Mouse (Mus musculus) midbrain, embryonic 15.5 days (tissue): ENCODE measurements around the gene Fam19a4. TPM values are rescaled to one million over a fixed set of nuclear protein-coding genes. Genes with fewer than 3 reads are reported as not detected.

Source experiments
- ATAC-seq: fragments of 200-750 bp; cut with Nextera tagmentation; replicated peaks from 2 replicates; pipeline ENCODE4 v1.8.0; 2017; ENCODE audit warnings: moderate TSS enrichment
- H3K27ac ChIP-seq: fragments of 300-500 bp; sonication (generic); 2 replicates; pipeline ENCODE4 v1.5.1; 2015; ENCODE audit warnings: mild to moderate bottlenecking, inconsistent platforms
- H3K27me3 ChIP-seq: fragments of 300-500 bp; sonication (generic); replicated peaks from 2 replicates; pipeline ENCODE4 v1.6.1; 2015; ENCODE audit warnings: inconsistent platforms
- H3K36me3 ChIP-seq: fragments of 300-500 bp; sonication (generic); replicated peaks from 2 replicates; pipeline ENCODE4 v1.6.1; 2015; ENCODE audit warnings: inconsistent platforms
- H3K4me1 ChIP-seq: fragments of 300-500 bp; sonication (generic); 2 replicates; pipeline ENCODE4 v1.6.1; 2015; ENCODE audit warnings: inconsistent platforms
- H3K4me2 ChIP-seq: fragments of 300-500 bp; sonication (generic); 2 replicates; pipeline ENCODE4 v1.6.1; 2015; ENCODE audit warnings: inconsistent platforms, mild to moderate bottlenecking, moderate library complexity
- H3K4me3 ChIP-seq: fragments of 300-500 bp; sonication (generic); 2 replicates; pipeline ENCODE4 v1.5.1; 2015; ENCODE audit warnings: mild to moderate bottlenecking, inconsistent platforms
- H3K9ac ChIP-seq: fragments of 300-500 bp; sonication (generic); 2 replicates; pipeline ENCODE4 v1.6.1; 2015; ENCODE audit warnings: mild to moderate bottlenecking, inconsistent platforms
- H3K9me3 ChIP-seq: fragments of 300-500 bp; sonication (generic); 2 replicates; pipeline ENCODE4 v1.6.1; 2016; ENCODE audit warnings: inconsistent platforms
- WGBS: fragments of 180-500 bp; shearing (Covaris S2); methylation state at CpG from one replicate; pipeline ENCODE4 v1.1.7; 2015; ENCODE audit warnings: mixed read lengths; 5-methylcytosine and 5-hydroxymethylcytosine counted together
- polyA plus RNA-seq: library from polyadenylated mRNA; unstranded; fragments of >200 nt; fragmentation: Nextera tagmentation; extraction: Ambion mirVana; gene quantifications from 2 replicates; pipeline ENCODE4 v1.2.1, GENCODE M21; 2015

Fam19a4 gene
- polyA plus RNA-seq, result 6.4 and 6.6 TPM in 2 replicates

- Histone ChIP-seq H3K27ac (no peak within 1 kb of the TSS), H3K27me3 (peaks cover 13% of the 10 kb centered on the region), H3K4me1 (peaks cover 19% of the 10 kb centered on the region), H3K4me2 (peak within 1 kb of the TSS; percentile 83), H3K9ac (peak within 1 kb of the TSS; percentile 28), H3K4me3 (peak within 1 kb of the TSS; percentile 41), H3K9me3 (no peaks in the 10 kb centered on the region), H3K36me3 (no peaks in the 10 kb centered on the region)
- under 1% methylated on average over 30 of the region's 30 CpGs for WGBS
- ATAC-seq, result peak; percentile 85
Observed at GRCm38 (mm10) chr6:97060074-97060681, at the start of gene Fam19a4. Gene Fam19a4 (minus strand): TSS chr6:97060413.

GRCm38 (mm10) chr6:97106777-97107176 lies 46.6 kb upstream of the Fam19a4 start:
- no peak overlapping the region for H3K9ac ChIP-seq
- H3K9me3 ChIP-seq, result no peaks in the 10 kb centered on the region
- no peak overlapping the region for H3K4me3 ChIP-seq
- no peaks in the 10 kb centered on the region for H3K27me3 ChIP-seq
- 25% methylated on average over 2 of the region's 2 CpGs for WGBS
- H3K36me3 ChIP-seq, result no peaks in the 10 kb centered on the region
- H3K4me1 ChIP-seq, result peaks cover 6% of the 10 kb centered on the region
- ATAC-seq, result peak; percentile 82
- H3K4me2 ChIP-seq, result no peak overlapping the region
- no peak overlapping the region for H3K27ac ChIP-seq

- no peaks in the 10 kb centered on the region for H3K36me3 ChIP-seq
- H3K27me3 ChIP-seq, result no peaks in the 10 kb centered on the region
- H3K4me3 ChIP-seq, result no peak overlapping the region
- H3K9me3 ChIP-seq, result no peaks in the 10 kb centered on the region
- ATAC-seq, result no peak
- no peak overlapping the region for H3K4me2 ChIP-seq
- H3K27ac ChIP-seq, result no peak overlapping the region
- H3K4me1 ChIP-seq, result peaks cover 9% of the 10 kb centered on the region
- 84% methylated on average over 8 of the region's 8 CpGs for WGBS
- no peak overlapping the region for H3K9ac ChIP-seq
Observed at GRCm38 (mm10) chr6:97106106-97106505, 45.9 kb upstream of the Fam19a4 start.

GRCm38 (mm10) chr6:97104264-97104852 lies 44.1 kb upstream of the Fam19a4 start:
- 80% methylated on average over 7 of the region's 7 CpGs for WGBS

GRCm38 (mm10) chr6:97101958-97102702 lies 41.9 kb upstream of the Fam19a4 start:
- Histone ChIP-seq H3K9me3 (no peaks in the 10 kb centered on the region), H3K9ac (no peak overlapping the region)
- WGBS, result 5% methylated on average over 15 of the region's 15 CpGs

More at GRCm38 (mm10) chr6:97104264-97104852, 44.1 kb upstream of the Fam19a4 start:
- Histone ChIP-seq H3K4me3 (no peak overlapping the region), H3K36me3 (no peaks in the 10 kb centered on the region), H3K27me3 (0 out of 2 replicates have a peak, but pooled peaks cover 3% of the 10 kb centered on the region), H3K9ac (no peak overlapping the region), H3K9me3 (no peaks in the 10 kb centered on the region), H3K4me1 (peaks cover 9% of the 10 kb centered on the region), H3K27ac (no peak overlapping the region), H3K4me2 (no peak overlapping the region)
- ATAC-seq, result no peak

GRCm38 (mm10) chr6:97101190-97101957 lies 41.2 kb upstream of the Fam19a4 start:
- Histone ChIP-seq H3K4me2 (peak overlapping the region; percentile 8; the same call in 1 of the 2 replicates), H3K27me3 (0 out of 2 replicates have a peak, but pooled peaks cover 3% of the 10 kb centered on the region), H3K36me3 (no peaks in the 10 kb centered on the region), H3K27ac (no peak overlapping the region), H3K4me1 (peaks cover 9% of the 10 kb centered on the region), H3K9ac (no peak overlapping the region), H3K4me3 (no peak overlapping the region), H3K9me3 (no peaks in the 10 kb centered on the region)
- no peak for ATAC-seq
- 17% methylated on average over 12 of the region's 12 CpGs for whole genome bisulfite sequencing

More at GRCm38 (mm10) chr6:97101958-97102702, 41.9 kb upstream of the Fam19a4 start:
- ATAC-seq, result no peak
- Histone ChIP-seq H3K36me3 (no peaks in the 10 kb centered on the region), H3K4me1 (peaks cover 9% of the 10 kb centered on the region), H3K4me3 (no peak overlapping the region), H3K4me2 (peak overlapping the region; percentile 8; the same call in 1 of the 2 replicates), H3K27ac (no peak overlapping the region), H3K27me3 (0 out of 2 replicates have a peak, but pooled peaks cover 3% of the 10 kb centered on the region)

GRCm38 (mm10) chr6:97082336-97082735 lies 22.1 kb upstream of the Fam19a4 start:
- no peak overlapping the region for H3K4me3 ChIP-seq
- no peaks in the 10 kb centered on the region for H3K36me3 ChIP-seq
- WGBS, result 97% methylated on average over 2 of the region's 2 CpGs
- no peaks in the 10 kb centered on the region for H3K9me3 ChIP-seq
- no peaks in the 10 kb centered on the region for H3K27me3 ChIP-seq
- no peak for ATAC-seq
- H3K4me2 ChIP-seq, result no peak overlapping the region
- peaks cover 12% of the 10 kb centered on the region for H3K4me1 ChIP-seq
- no peak overlapping the region for H3K9ac ChIP-seq
- H3K27ac ChIP-seq, result no peak overlapping the region

GRCm38 (mm10) chr6:97080016-97080415 lies 19.8 kb upstream of the Fam19a4 start:
- no peak overlapping the region for H3K9ac ChIP-seq
- no peaks in the 10 kb centered on the region for H3K27me3 ChIP-seq
- no peaks in the 10 kb centered on the region for H3K36me3 ChIP-seq
- H3K4me2 ChIP-seq, result peak overlapping the region; percentile 16; the same call in 1 of the 2 replicates
- peaks cover 12% of the 10 kb centered on the region for H3K4me1 ChIP-seq
- peak overlapping the region; percentile 48; the same call in 1 of the 2 replicates for H3K27ac ChIP-seq
- no peaks in the 10 kb centered on the region for H3K9me3 ChIP-seq
- no peak for ATAC-seq
- WGBS, result 20% methylated on average over 9 of the region's 9 CpGs
- no peak overlapping the region for H3K4me3 ChIP-seq

- Histone ChIP-seq H3K4me3 (peak overlapping the region; percentile 41), H3K4me1 (peaks cover 19% of the 10 kb centered on the region), H3K9me3 (no peaks in the 10 kb centered on the region), H3K27ac (no peak overlapping the region), H3K9ac (peak overlapping the region; percentile 28; the same call in 1 of the 2 replicates), H3K4me2 (peak overlapping the region; percentile 83), H3K27me3 (peaks cover 13% of the 10 kb centered on the region), H3K36me3 (no peaks in the 10 kb centered on the region)
- 0 out of 2 replicates have a peak, but pooled peaks have one; percentile 37 for ATAC-seq
- 5% methylated on average over 10 of the region's 10 CpGs for WGBS
Observed at GRCm38 (mm10) chr6:97059599-97059998, 614 bp downstream of the Fam19a4 start.

- Histone ChIP-seq H3K27me3 (no peaks in the 10 kb centered on the region), H3K9ac (no peak overlapping the region), H3K4me1 (no peaks in the 10 kb centered on the region), H3K4me3 (no peak overlapping the region), H3K9me3 (no peaks in the 10 kb centered on the region), H3K36me3 (no peaks in the 10 kb centered on the region), H3K4me2 (no peak overlapping the region), H3K27ac (no peak overlapping the region)
- ATAC-seq, result no peak
- WGBS, result 53% methylated on average over 8 of the region's 8 CpGs
Observed at GRCm38 (mm10) chr6:97052196-97052770, 7.9 kb downstream of the Fam19a4 start.

GRCm38 (mm10) chr6:97048403-97048802 lies 11.8 kb downstream of the Fam19a4 start:
- Histone ChIP-seq H3K9me3 (no peaks in the 10 kb centered on the region), H3K36me3 (no peaks in the 10 kb centered on the region), H3K27ac (no peak overlapping the region), H3K4me1 (no peaks in the 10 kb centered on the region), H3K4me3 (no peak overlapping the region), H3K9ac (no peak overlapping the region), H3K27me3 (no peaks in the 10 kb centered on the region), H3K4me2 (no peak overlapping the region)
- 26% methylated on average over 4 of the region's 4 CpGs for WGBS
- no peak for ATAC-seq
